Mouse (Mus musculus) kidney, postnatal 4 days (tissue): ENCODE measurements around the gene Il12b.

Experiments
- DNase-seq, 2 experiments: peaks; one replicate each; pipeline ENCODE4 v3.0.0; 2021; ENCODE audit warnings: mixed read lengths in 2 of 2

The Il12b gene

DNA sequence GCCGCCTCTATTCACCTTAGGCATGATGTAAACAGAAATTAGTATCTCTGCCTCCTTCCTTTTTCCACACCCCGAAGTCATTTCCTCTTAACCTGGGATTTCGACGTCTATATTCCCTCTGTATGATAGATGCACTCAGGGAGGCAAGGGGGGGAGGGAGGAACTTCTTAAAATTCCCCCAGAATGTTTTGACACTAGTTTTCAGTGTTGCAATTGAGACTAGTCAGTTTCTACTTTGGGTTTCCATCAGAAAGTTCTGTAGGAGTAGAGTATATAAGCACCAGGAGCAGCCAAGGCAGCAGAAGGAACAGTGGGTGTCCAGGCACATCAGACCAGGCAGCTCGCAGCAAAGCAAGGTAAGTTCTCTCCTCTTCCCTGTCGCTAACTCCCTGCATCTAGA, at the start of gene Il12b:
Gene Il12b (plus strand): TSS at position 301 of the 400 bp plus-strand sequence.
- DNase-seq: no peak

DNA sequence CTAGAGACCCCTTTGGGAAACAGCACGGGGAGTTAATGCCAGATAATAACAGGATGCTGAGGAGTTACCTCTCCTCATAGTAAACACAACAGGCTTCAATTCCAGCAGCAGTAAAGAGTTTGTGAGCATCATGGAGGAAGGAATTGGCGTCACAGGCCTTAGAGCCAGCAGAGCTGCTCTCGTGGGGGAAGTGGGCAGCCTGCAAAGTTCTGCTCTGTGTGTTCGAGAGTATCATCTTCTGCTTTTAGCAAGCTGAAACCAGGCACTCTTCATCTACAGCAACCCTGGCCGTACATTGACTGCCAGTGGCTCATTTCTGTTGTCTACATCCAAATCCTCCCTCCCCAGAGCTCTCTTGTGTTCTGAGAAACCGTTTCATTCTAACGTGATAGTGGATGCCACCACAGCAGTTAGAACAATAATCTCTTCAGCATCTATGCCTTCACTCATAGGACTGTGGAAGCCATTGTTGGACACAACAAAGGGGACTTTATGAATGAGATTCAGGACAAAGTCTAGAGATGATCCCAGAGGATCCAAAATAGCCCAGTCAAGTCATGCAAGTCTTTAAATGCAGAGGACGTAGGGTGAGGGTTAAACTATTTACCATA, 44.9 kb upstream of the Il12b start:
- DNase-seq: no peak

DNA sequence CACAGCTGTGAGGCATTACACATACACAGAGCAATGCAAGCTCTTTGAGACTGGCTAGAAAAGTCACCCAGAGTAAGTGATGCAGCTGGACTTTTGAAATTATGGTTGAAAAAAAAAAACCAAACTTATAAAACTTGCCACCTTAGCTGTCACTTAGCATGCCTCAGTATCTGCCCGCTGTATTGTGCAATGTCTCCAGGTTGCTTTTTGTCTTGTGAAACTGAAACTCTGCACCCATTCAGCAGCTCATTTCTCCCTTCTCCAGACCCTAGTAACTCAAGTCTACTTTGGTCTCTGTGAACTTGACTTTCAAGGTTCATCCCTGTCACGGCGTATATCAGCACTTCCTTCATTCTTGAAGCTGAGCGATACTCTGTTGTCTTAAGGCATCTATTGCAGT, 43.7 kb upstream of the Il12b start:
- no peak for DNase-seq

DNA sequence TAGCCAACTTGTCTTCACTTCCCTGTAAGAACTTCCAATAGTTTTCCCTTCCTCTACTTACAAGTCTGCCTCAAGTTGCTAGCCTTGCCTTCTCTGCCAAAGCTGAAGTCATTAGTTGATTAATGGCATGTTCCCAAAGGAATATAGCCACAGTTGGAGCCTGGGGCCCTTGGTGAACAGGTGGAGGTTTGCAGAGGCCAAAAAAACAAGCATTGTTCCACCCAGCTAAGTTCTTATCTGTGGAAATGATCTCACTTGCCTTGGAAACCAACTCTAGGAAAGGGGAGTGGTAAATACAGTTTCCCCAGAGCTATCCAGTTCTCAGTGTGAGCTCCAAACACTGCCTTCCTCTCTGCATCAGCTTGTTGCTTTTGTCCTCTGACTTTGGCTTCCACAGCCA, 35.3 kb upstream of the Il12b start:
- no peak for DNase-seq

DNA sequence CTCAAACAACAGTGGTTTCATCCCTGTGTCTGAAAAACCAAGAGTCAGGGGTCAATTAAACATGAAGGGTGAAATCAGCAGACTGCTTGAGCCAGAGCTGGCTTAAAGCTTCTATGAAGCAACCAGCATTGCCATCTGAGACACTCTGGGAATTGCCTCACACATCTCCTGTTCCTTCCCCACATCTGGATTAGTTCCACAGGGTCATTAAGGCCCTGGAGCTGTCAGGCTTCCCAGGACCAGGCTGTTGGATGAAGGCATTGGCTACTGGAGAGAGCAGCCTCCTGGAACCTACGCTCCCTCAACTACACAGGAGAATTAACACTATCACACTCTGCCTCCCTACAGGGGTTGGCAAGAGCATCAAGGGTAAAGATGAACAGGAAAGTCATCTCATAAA, 32.2 kb upstream of the Il12b start:
- DNase-seq: no peak

DNA sequence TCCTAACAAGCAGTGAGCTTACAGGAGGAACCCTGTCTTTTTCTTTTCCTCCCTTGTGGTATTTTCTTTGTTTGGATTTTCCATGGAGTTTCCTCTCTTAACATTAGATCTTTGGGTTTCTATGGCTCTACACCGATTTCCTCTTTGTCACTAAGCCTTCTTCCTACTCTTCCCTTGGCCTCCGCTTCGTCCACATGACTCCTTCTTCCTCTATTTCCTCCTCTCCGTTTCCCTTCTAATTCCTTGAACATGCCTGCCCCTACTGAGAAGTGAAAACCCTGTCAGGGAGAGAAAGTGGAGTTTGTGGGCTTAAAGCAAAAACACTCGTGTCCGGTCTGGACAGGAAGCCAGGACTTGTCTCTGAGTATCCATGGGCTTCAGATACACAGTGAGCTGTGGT, 27.0 kb upstream of the Il12b start:
- DNase-seq: no peak

DNA sequence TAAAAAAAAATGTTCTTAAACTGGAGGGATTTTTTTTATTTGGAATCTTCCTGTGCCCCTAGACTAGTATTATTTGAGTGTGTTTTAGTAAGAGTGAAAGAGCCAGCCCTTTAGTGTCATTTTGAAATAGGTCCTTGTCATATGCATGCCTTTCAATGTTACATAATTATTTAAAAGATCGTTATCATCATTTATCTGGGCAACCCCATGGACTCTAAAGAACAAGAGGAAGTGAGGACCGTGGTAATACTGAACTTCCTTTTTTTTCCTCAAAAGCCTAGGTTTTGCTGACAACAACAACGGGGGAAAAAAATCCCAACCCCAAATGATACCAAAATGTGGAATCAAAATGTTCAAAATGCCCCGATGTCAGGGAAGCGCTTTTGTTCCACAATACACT, 22.0 kb upstream of the Il12b start:
- no peak for DNase-seq

DNA sequence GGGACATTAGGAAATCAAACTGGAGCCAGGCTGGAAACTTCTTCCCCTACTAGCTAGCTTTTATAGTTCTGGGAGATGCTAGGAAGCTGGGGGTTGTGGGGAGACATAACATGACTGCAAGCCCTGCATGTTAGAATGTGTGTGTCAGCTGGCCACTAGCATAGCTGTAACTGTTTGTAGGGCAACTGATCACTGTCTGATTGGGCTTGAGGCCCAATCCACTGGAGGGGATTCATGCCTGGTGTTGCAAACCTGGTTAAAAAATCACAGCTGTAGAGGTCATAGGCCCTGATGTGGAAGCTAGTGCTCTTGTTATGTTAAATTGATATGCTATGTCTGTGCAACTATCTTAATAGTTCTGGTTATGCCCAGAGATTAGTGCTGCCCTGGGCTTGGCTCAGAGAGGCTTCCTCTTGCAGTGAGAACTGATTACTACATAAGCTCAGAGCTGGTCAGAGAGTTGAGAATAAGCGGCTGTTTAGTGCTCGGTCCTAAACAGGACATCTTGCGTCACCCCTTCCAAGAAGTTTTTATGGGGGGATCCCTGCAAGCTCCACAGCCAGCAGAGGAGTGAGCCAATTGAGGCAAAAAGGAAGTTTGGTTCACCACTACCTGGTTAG, 19.3 kb upstream of the Il12b start:
- DNase-seq: no peak

DNA sequence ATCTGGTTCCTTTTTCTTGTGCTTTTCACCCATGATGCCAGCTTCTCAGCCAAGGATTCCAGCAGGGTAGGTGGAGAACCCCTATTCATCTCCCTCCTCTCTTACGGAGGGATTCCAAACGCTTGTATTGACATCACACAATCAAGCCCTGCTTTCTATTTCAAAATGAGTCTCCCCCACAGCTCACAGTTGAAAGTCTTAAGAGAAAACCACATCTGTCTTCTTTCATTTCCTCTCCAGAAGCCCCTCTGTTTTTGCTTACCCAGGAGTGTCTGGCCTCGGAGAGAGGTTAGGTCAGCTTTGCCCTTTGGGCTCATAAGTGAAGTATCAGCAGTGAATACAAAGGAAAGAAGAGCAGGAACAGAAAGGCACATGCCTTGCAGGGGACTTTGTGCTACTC, 17.7 kb upstream of the Il12b start:
- DNase-seq: no peak

DNA sequence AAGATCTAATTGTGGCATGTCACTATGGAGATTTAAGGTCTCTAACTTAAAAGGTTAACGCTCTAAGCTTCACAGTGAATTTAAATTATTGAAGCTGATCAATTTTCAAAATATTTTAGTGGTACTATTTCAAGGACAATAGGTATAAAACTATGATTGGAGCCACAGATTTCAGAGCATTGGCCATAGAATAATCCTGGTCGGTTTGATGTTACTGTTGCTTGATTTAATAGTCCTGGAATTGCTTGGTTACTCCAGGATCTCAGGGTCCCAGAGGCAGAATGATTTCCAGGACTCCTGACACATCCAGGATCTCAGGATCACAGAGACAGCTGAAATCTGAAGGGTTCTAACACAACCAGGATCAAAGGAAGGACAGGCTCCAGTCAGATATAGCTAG, 12.8 kb upstream of the Il12b start:
- DNase-seq: no peak

DNA sequence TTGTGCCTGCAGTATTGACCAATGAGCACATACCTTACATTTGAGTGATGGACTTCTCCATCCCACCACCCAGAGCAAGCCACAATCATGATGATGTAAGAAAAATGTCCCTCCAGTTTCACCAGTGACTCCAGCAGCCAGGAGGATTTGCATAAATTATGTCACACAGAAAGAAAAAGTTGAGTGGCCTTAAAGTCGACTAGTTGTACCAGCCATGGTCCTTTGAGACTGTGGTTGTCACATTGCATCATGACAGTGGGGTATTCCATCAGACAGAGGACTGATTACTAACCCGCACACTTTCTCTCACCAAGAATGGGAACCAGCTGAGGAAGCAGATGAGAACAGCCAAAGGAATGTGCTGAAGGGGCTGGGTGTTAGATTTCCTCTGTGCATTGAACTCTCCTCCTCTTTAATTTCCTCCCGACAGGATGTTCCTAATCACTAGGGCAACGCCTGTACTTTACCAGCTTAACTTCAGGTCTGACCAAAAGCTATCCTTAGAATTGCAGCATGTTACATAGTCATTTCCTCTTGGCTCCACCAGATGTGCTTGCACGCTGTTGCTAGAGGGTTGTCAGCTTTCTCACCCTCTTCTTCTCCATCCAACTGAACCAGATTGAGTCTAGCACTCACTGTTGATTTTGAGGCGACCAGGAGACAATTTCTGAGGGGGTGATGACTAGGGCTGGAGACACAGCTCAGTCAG, 9.7 kb upstream of the Il12b start:
- no peak for DNase-seq

DNA sequence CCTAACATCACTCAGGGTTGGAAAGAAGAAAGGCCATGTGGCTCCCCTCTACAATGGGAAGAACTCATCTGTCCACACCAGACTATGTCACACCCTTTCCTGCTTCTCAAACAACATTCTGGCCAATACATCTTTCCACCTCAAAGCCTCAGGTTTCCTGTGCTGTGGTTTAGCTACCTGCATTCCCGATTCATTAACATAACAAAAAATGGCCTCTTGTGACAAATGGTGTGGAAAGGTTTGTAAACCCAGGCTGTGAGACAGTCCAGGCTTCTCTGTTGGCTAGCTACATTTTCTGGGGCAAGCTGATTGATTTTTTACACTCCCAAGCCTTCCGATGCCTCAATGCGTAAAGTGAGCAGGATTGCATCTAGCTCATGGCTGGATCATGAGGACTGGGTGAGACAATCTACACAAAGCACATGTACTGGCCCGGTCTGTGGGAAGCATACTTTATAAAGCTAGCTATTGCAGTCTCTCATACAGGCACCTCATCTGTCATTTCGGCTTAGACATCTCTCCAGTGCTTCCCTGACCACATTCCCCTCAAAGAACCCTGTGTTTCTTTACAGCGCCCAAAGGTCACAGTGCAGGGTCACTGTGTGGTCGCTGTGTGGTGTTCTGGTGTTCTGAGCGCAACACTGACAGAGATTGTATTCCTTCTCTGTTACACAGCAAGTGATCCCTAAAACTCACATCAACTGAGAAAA, 6.6 kb upstream of the Il12b start:
- DNase-seq: no peak

DNA sequence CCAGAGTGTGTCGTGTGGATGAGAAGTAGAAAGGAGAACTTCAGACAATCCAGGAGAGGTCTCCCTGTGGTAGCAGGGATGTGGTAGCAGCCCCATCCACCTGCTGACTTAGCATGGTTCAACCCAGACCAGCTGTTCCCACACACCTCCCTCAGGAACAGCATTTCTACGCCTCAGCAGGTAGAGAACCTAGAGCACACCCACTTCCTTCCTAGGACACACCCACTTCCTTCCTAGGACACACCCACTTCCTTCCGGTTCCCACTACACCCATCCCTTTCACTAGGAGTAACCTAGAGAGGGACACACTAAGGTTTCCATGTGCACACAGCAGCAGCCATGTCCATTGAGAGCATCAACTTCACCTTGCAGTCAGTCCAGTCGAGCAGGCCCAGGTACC, 4.5 kb upstream of the Il12b start:
- DNase-seq: no peak

DNA sequence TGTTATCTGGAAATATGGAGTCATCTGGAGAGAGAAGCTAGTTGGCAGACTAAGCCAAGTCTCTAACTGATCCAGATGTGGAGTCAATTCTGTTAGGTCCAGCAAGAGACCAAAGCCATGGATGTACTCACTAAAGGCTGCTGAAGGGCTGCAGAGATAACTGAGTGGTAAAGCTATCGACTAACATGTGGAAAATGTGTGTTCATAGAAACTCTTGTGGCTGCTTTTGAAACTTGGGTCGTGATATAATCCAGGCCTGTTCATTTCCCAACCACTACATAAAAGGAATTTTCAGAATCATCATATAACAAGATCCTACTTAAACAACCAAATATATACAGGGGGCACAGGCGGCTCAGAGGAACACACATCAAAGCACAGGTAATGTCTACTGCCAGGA, 2.3 kb upstream of the Il12b start:
- no peak for DNase-seq

DNA sequence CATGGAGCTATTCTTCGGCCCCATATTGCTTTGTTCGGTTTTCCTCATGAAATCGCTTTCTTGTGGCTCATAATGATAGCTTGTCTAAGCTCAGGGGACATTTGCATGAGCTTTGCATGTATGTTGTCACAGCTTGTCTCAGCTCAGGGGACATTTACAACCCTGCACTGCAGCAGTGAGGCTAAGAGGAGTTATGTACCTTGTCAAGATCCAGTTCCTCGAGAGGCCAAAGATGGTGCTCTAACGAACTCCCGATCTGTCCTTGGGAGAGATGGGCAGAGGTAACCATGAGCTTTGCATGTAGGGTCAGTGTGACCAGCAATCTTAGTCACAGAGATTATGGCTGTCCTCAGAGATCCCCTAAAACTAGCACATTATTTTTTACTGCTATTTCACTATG, 1.5 kb upstream of the Il12b start:
- DNase-seq: no peak

DNA sequence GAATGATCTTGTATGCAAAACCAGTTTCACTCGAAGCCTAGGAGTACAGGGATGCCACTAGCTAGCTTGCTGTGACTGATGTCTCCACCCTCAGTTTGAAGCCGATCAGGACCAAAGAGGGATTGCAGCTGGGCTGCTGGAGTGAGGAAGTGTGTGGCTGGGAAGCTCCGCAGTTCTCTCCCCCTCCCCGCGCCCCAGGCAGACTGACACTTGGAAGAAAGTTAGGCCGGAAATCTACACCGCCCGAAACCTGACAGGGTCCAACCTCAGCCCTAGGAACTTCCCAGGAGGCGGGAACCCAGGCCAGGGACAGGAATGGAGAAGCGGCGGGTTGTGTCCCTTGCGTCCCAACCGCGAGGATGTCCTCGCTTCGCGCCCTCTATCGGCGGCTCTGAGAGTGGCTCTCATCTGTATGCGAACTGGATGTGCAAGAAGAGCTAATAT, 1.1 kb upstream of the Il12b start:
- DNase-seq: peak; percentile 92 to 93

DNA sequence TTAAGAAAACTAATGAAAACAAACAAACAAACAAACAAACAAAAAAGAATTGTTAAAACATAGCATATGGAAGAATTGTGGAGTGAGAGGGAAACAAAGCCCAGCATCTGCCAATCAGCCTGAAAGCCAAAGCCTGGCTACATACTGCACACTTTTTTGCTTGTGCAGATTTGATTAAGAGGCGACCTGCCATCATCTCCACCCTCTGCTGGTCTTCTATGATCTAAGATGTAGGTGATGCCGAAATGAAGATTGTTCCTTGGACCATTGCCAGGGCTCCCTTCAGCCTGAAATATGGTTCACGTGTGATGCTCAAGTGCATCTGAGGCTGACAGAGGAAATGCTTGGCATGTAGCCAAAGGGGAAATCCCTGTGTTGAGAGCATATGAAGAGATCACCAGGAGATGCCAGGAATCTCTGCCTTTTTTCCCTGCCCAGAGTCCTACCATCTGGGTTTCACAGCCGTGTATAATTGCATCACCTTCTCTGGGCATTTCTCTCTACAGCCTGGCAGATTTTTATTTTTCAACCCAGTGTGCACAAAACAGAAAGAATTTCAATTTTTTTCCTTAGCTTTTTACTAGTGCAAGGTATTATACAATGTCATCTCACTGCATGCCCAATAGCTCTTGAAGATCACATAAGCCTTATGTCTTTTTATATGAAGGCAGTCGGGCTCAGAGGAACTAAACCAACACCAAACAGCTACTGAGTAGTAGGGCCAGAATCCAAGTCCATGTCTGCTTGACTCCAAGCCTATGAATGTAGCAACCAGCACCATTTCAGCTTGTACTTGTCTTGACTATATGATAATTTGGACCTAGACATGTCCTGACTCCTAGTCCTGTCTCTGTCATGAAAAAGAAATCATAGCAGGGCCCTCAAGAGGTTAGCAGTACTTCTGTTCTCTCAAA, 2.0 kb downstream of the Il12b start:
- peak; percentile 18 to 36 for DNase-seq

DNA sequence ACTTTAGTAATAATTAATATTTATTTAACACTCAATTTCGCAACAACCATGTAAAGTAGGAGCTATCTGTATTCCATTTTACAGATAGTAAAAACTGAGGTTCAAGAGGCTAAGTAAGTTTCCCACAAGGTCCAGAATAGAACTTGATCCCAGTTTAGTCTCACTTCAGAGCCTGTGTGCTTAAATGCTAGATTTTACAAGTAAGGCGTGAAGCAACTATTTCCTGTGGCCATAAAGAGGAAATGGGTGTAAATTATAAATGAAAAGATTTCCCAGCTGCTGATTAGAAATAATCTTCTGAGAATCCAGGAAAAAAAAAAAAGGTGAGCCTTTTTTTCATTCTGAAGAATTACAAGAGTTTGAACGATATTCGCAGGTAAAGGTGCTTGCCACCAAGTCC, 5.2 kb downstream of the Il12b start:
- DNase-seq: no peak

DNA sequence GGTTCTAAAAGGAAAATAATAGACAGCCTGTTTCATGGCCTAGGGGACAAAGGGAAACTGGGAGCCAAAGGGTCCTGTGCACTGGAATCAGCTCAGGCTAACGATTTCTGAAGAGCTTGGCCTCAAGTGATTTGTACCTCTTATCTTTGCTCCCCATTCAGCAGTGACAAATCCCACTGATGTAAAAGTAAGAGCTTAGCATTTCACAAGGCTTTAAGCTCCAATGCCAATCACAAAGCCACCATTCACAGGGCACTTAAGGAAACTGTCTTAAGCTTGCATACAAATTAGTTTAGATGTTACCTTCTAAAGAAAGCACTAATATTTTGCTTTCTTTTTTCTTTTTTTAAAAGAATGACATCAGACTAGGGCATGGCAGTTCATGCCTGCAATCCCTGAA, 6.1 kb downstream of the Il12b start:
- DNase-seq: no peak

DNA sequence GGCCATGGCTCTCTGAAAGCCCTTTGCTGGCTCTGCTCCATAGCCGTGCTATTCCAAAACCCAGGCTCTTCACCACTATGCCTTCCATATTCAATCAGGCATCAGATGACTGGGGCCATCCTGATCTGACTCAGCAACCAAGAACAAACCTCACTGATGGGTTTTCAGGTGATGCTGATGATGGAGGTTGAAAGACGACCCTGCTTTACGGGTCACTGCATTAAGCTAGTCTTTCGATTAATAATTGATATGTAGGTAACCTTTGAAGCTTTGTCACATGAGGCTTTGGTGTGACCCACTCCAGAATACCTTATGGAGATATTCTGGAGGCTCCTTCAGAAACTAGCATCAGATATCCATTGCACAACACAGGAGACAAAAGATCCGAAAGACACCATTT, 6.6 kb downstream of the Il12b start:
- no peak for DNase-seq

DNA sequence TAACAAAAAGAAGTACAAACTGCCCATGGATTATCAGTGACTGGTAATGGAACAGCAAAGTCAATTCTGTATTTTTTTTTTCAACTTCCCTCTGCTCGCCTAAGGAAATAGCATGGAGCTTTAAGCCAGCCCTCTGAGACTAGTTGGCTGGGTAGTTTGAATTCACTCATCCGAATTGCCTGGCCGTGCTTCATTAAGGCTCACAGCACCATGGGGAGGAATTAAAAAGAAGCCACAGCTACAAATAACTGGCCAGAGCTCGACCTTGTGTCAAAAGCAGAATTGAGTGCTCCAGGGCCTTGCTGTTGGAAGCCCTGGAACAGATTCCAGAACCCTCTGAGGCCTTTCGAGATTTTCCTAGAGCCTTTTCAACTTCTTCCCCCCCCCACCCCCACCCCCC, 8.8 kb downstream of the Il12b start:
- DNase-seq: peak in 1 of 2 experiments; percentile 15

DNA sequence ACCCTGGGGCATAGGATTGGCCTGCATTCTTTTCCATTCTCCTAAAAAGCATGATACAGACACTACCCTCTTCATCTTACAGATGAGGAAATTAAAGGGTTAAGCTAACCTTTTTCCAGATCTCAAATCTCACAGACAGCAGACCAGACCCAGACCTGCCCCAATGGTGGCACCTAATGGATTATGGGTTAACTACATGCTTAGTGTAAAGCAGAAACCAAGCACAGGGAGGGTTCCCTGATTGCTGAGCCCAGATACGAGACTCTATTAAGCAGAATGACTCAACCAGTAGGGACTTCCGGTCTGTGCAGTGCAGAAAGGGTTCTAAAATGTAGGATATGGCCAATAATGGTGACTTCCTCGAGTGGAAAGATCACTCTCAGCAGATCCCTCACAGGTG, 10.6 kb downstream of the Il12b start:
- no peak for DNase-seq

DNA sequence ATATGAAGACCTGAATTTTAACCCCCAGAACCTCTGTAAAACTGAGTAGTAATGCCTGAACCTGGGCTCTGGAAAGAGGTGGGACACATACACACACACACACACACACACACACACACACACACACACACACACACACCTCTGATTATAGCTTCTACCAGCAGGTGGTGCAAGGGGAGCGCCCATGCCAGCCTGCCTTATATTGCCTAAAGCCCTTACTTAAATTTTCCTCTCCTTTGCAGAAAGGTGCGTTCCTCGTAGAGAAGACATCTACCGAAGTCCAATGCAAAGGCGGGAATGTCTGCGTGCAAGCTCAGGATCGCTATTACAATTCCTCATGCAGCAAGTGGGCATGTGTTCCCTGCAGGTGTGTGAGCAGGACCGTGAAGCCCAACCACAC, 12.4 kb downstream of the Il12b start:
- peak in 1 of 2 experiments; percentile 26 for DNase-seq
